Mouse (Mus musculus) frontal cortex, postnatal 14 days (tissue): ENCODE results near the gene Itpr1.

ENCODE experiments used
- DNase-seq, 2 experiments: peaks; one replicate each; pipeline ENCODE4 v3.0.0; 2022; ENCODE audit warnings: low spot score in 2 of 2

Itpr1 gene

GRCm38 (mm10) chr6:108278826-108279630 lies 66.1 kb downstream of the Itpr1 start:
- no peak for DNase-seq

- DNase-seq = no peak
Observed at GRCm38 (mm10) chr6:108282131-108282530, 69.2 kb downstream of the Itpr1 start.

GRCm38 (mm10) chr6:108282621-108283020 lies 69.7 kb downstream of the Itpr1 start:
- no peak for DNase-seq

- DNase-seq = no peak
Observed at GRCm38 (mm10) chr6:108284688-108285087, 71.8 kb downstream of the Itpr1 start.

GRCm38 (mm10) chr6:108288979-108289378 lies 76.1 kb downstream of the Itpr1 start:
- DNase-seq = no peak

- DNase-seq = no peak
Observed at GRCm38 (mm10) chr6:108290978-108291377, 78.1 kb downstream of the Itpr1 start.

GRCm38 (mm10) chr6:108291556-108291955 lies 78.7 kb downstream of the Itpr1 start:
- DNase-seq = no peak

GRCm38 (mm10) chr6:108301856-108302255 lies 89.0 kb downstream of the Itpr1 start:
- DNase-seq = no peak

GRCm38 (mm10) chr6:108303619-108304567 lies 91.0 kb downstream of the Itpr1 start:
- no peak for DNase-seq

- no peak for DNase-seq
Observed at GRCm38 (mm10) chr6:108305171-108305779, 92.4 kb downstream of the Itpr1 start.

GRCm38 (mm10) chr6:108306240-108306639 lies 93.3 kb downstream of the Itpr1 start:
- no peak for DNase-seq

- DNase-seq = no peak
Observed at GRCm38 (mm10) chr6:108306910-108307584, 94.2 kb downstream of the Itpr1 start.

GRCm38 (mm10) chr6:108307770-108308169 lies 94.9 kb downstream of the Itpr1 start:
- no peak for DNase-seq

GRCm38 (mm10) chr6:108309391-108310182 lies 96.7 kb downstream of the Itpr1 start:
- DNase-seq = no peak

GRCm38 (mm10) chr6:108313056-108313455 lies 100.2 kb downstream of the Itpr1 start:
- DNase-seq = no peak

- no peak for DNase-seq
Observed at GRCm38 (mm10) chr6:108313997-108314396, 101.1 kb downstream of the Itpr1 start.

- no peak for DNase-seq
Observed at GRCm38 (mm10) chr6:108316268-108316824, 103.5 kb downstream of the Itpr1 start.

- DNase-seq = no peak
Observed at GRCm38 (mm10) chr6:108316951-108317350, 104.1 kb downstream of the Itpr1 start.

- DNase-seq = peak in 1 of 2 experiments; percentile 61
Observed at GRCm38 (mm10) chr6:108321653-108322052, 108.8 kb downstream of the Itpr1 start.

GRCm38 (mm10) chr6:108324464-108325025 lies 111.6 kb downstream of the Itpr1 start:
- no peak for DNase-seq
